Mouse (Mus musculus) MEL (cell line): ENCODE results near the gene Ywhag. TPM values are rescaled to one million over a fixed set of nuclear protein-coding genes. Genes with fewer than 3 reads are reported as not detected.

Experiments used
- DNase-seq: peaks from one replicate; pipeline ENCODE4 v3.0.0; 2011; ENCODE audit warnings: low read depth, low spot score
- H3K27ac ChIP-seq: 2 replicates; pipeline ENCODE4 v1.5.1; 2012; ENCODE audit warnings: low read depth, mild to moderate bottlenecking, control low read depth, low read length, moderate library complexity; ENCODE audit not compliant: control insufficient read depth
- H3K27me3 ChIP-seq, 2 experiments: fragments of 150-350 bp in 1 of 2; sonication (generic) in 1 of 2; 2 replicates each; pipeline ENCODE4 v1.6.1; 2012; ENCODE audit warnings: low read length in 2 of 2, mild to moderate bottlenecking in 2 of 2, improper control_type of control experiment in 1 of 2, moderate library complexity in 1 of 2; ENCODE audit not compliant: insufficient read depth in 2 of 2, control insufficient read depth in 1 of 2
- H3K36me3 ChIP-seq, 2 experiments: 2 replicates each; pipeline ENCODE4 v1.6.1; 2012 to 2014; ENCODE audit warnings: low read length in 2 of 2, improper control_type of control experiment in 1 of 2, inconsistent platforms in 1 of 2, mild to moderate bottlenecking in 1 of 2; ENCODE audit not compliant: insufficient read depth in 2 of 2, control insufficient read depth in 1 of 2
- H3K4me1 ChIP-seq, 2 experiments: fragments of 150-350 bp in 1 of 2; sonication (generic) in 1 of 2; 2 replicates each; pipeline ENCODE4 v1.6.1; 2012; ENCODE audit warnings: low read length in 2 of 2, improper control_type of control experiment in 1 of 2, mild to moderate bottlenecking in 1 of 2; ENCODE audit not compliant: insufficient read depth in 2 of 2, control insufficient read depth in 1 of 2
- H3K4me3 ChIP-seq, 2 experiments: fragments of 150-350 bp in 1 of 2; sonication (generic) in 1 of 2; 2 replicates each; pipeline ENCODE4 v1.5.1; 2012; ENCODE audit warnings: low read depth in 2 of 2, low read length in 2 of 2, mild to moderate bottlenecking in 2 of 2, moderate library complexity in 2 of 2, control low read depth in 1 of 2, improper control_type of control experiment in 1 of 2; ENCODE audit not compliant: control insufficient read depth in 1 of 2, insufficient read depth in 1 of 2
- H3K79me2 ChIP-seq: 2 replicates; pipeline ENCODE4 v1.6.1; 2012; ENCODE audit warnings: mild to moderate bottlenecking, low read length, moderate library complexity; ENCODE audit not compliant: control insufficient read depth, poor library complexity, insufficient read depth
- H3K9ac ChIP-seq: 2 replicates; pipeline ENCODE4 v1.6.1; 2012; ENCODE audit warnings: low read depth, mild to moderate bottlenecking, control low read depth, low read length, moderate library complexity; ENCODE audit not compliant: control insufficient read depth, poor library complexity, severe bottlenecking
- H3K9me3 ChIP-seq: fragments of 150-350 bp; sonication (generic); replicated peaks from 2 replicates; pipeline ENCODE4 v1.6.1; 2012; ENCODE audit warnings: mild to moderate bottlenecking, low read length, improper control_type of control experiment, moderate library complexity; ENCODE audit not compliant: insufficient read depth
- BHLHE40 ChIP-seq: IDR thresholded peaks from 2 replicates; pipeline ENCODE4 v1.6.1; 2012; ENCODE audit warnings: low read depth, mild to moderate bottlenecking, inconsistent platforms, low read length, improper control_type of control experiment, borderline replicate concordance
- CHD1 ChIP-seq: IDR thresholded peaks from 2 replicates; pipeline ENCODE4 v1.6.1; 2012; ENCODE audit warnings: low read depth, mild to moderate bottlenecking, inconsistent platforms, low read length, improper control_type of control experiment
- E2F4 ChIP-seq: IDR thresholded peaks from 2 replicates; pipeline ENCODE4 v1.6.1; 2011; ENCODE audit warnings: low read depth, low read length, improper control_type of control experiment, borderline replicate concordance
- EP300 ChIP-seq, 2 experiments: IDR thresholded peaks; 2 replicates each; pipeline ENCODE4 v1.6.1; 2011; ENCODE audit warnings: improper control_type of control experiment in 2 of 2, low read length in 2 of 2, low read depth in 1 of 2, mild to moderate bottlenecking in 1 of 2
- ETS1 ChIP-seq: IDR thresholded peaks from 2 replicates; pipeline ENCODE4 v1.6.1; 2012; ENCODE audit warnings: low read depth, mild to moderate bottlenecking, inconsistent platforms, low read length, improper control_type of control experiment, moderate library complexity
- HCFC1 ChIP-seq: IDR thresholded peaks from 2 replicates; pipeline ENCODE4 v1.6.1; 2012; ENCODE audit warnings: low read depth, mild to moderate bottlenecking, inconsistent platforms, low read length, improper control_type of control experiment, moderate library complexity
- JUND ChIP-seq: IDR thresholded peaks from 2 replicates; pipeline ENCODE4 v1.6.1; 2011; ENCODE audit warnings: low read depth, mild to moderate bottlenecking, improper control_type of control experiment, low read length
- MAX ChIP-seq: IDR thresholded peaks from 2 replicates; pipeline ENCODE4 v1.6.1; 2011; ENCODE audit warnings: low read length, improper control_type of control experiment
- MAZ ChIP-seq: IDR thresholded peaks from 2 replicates; pipeline ENCODE4 v1.6.1; 2012; ENCODE audit warnings: low read depth, mild to moderate bottlenecking, inconsistent platforms, low read length, improper control_type of control experiment
- MXI1 ChIP-seq: IDR thresholded peaks from 2 replicates; pipeline ENCODE4 v1.6.1; 2011; ENCODE audit warnings: mild to moderate bottlenecking, low read depth, low read length, improper control_type of control experiment
- MYC ChIP-seq: IDR thresholded peaks from 2 replicates; pipeline ENCODE4 v1.6.1; 2011; ENCODE audit warnings: low read depth, mild to moderate bottlenecking, low read length, improper control_type of control experiment, moderate library complexity
- POLR2AphosphoS5 ChIP-seq: IDR thresholded peaks from 2 replicates; pipeline ENCODE4 v1.6.1; 2012; ENCODE audit warnings: low read depth, borderline replicate concordance, mild to moderate bottlenecking, inconsistent platforms, low read length, moderate library complexity, mixed read lengths
- RCOR1 ChIP-seq: IDR thresholded peaks from 2 replicates; pipeline ENCODE4 v1.6.1; 2012; ENCODE audit warnings: low read depth, mild to moderate bottlenecking, inconsistent platforms, low read length, improper control_type of control experiment
- TCF12 ChIP-seq: IDR thresholded peaks from 2 replicates; pipeline ENCODE4 v1.6.1; 2014; ENCODE audit warnings: low read depth, mild to moderate bottlenecking, inconsistent platforms, low read length, improper control_type of control experiment, moderate library complexity
- UBTF ChIP-seq: IDR thresholded peaks from 2 replicates; pipeline ENCODE4 v1.6.1; 2012; ENCODE audit warnings: low read depth, mild to moderate bottlenecking, inconsistent platforms, low read length, improper control_type of control experiment, moderate library complexity, borderline replicate concordance; ENCODE audit not compliant: insufficient read depth
- USF1 ChIP-seq: IDR thresholded peaks from 2 replicates; pipeline ENCODE4 v1.6.1; 2014; ENCODE audit warnings: low read depth, mild to moderate bottlenecking, inconsistent platforms, low read length, improper control_type of control experiment, moderate library complexity
- USF2 ChIP-seq, 2 experiments: IDR thresholded peaks; 2 replicates each; pipeline ENCODE4 v1.6.1; 2011 to 2012; ENCODE audit warnings: improper control_type of control experiment in 2 of 2, low read length in 2 of 2, borderline replicate concordance in 1 of 2, inconsistent platforms in 1 of 2, low read depth in 1 of 2, mild to moderate bottlenecking in 1 of 2; ENCODE audit not compliant: insufficient read depth in 1 of 2
- ZKSCAN1 ChIP-seq: IDR thresholded peaks from 2 replicates; pipeline ENCODE4 v1.6.1; 2012; ENCODE audit warnings: low read depth, mild to moderate bottlenecking, inconsistent platforms, low read length, improper control_type of control experiment, moderate library complexity
- ZNF384 ChIP-seq: IDR thresholded peaks from 2 replicates; pipeline ENCODE4 v1.6.1; 2012; ENCODE audit warnings: low read depth, mild to moderate bottlenecking, inconsistent platforms, low read length, improper control_type of control experiment
- polyA plus RNA-seq, 2 experiments: library from polyadenylated mRNA; stranded (reverse) in 1 of 2; unstranded in 1 of 2; fragments of >175 nt in 1 of 2; fragments of >200 nt in 1 of 2; gene quantifications; 2 replicates each; pipeline versions ENCODE4 v1.2.1 to v1.2.4; 2012; ENCODE audit warnings: low replicate concordance in 2 of 2, low read depth in 1 of 2; ENCODE audit not compliant: insufficient read length in 2 of 2, insufficient read depth in 1 of 2, missing spikeins in 1 of 2
- total RNA-seq: library from RNA; depleted of rRNA; stranded (reverse); fragments of 300-350 nt; gene quantifications from 2 replicates; pipeline ENCODE4 v1.2.3, GENCODE M21; 2012

The Ywhag gene
- total and polyA plus RNA-seq, 3 experiments, result 109 to 295 (median 268) TPM

DNA sequence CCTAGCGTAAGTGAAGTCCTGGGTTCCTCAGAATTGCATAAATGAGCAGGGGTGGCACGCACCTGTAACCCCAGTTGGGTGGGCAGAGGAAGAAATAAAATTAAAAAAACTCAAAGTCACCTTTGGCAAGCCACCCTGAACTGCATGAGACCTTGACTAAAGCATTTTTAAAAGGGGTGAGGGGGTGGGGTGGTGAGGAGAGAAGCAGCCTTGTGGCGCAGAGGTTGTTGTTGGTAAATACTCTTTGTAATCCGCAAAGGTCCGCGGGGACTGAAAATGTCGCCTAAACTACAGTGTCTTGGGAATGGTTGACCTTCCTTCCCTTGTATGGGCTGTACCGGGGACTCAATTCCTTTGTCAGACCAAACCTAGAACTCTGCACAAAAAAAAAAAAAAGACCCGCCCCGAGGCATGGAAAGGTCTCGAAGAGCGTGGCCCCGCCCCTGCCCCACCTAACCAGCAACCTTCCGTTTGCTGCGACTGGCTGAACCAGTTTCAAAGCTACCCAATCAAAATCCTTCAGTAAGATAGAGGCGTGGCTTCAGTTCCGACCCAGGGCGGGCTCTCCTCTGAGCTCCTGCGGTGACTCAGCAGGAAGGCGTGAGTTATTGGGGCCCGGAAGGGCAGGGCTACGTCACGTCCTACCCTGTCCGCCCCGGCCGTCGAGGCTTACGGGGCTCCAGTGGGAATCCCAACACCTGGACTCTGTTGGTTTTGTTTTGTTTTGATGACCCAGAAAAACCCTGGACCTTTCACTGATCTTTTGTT, 23.0 kb upstream of the Ywhag start (continued):
- TF ChIP-seq RCOR1 (no peak), MAZ (0 out of 2 replicates have a peak, but pooled peaks have one; percentile 33), E2F4 (no peak), HCFC1 (peak; percentile 77; the same call in 1 of the 2 replicates)

DNA sequence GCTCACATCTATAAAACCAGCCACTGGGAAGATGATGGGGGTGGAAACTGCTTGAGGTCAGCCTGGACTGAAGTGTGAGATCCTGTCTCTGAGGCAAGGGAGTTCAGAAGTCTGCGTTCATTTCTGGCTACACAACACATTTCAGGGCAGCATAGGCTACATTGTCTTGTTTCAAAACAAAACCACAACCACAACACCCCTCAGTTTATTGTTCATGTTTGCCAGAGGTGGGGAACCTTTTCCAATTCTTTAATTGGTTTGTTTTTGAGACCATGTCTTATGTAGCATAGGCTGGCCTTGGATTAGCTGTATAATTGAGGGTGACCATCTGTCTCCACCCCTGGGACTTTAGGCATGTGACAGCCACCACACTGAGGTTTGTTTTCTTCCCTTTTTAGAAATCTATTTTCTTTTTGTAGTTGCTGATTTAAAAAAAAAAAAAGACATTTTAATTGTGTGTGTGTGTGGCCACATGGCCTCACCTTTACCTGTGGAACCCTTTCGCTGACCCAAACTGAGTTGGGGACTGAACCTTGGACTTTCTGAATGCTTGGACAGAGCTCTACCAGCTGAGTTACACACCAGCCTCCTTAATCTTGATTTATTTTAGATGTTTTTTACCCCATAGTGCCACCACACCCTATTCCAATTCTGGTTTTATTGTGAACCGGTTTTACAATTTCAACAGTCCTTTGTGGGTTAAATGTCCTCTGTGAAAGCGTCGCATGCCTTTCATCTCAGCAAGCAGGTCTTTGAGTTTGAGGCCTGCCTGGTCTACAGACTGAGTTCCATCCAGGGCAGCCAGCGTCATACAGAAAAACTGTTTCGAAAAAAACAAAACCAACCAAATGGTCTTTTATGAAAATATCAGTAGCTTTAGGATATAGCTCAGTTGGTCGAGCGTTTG, 22.1 kb upstream of the Ywhag start:
- H3K4me3 ChIP-seq, result peak overlapping the region; percentile 34 to 55
- DNase-seq, result no peak
- H3K9me3 ChIP-seq, result no peaks in the 10 kb centered on the region
- no peaks in the 10 kb centered on the region; the same call in 1 of the 2 replicates for H3K79me2 ChIP-seq
- peak overlapping the region; percentile 83 for H3K9ac ChIP-seq
- no peaks in the 10 kb centered on the region for H3K27me3 ChIP-seq
- TF ChIP-seq UBTF (no peak), ZNF384 (peak; percentile 13; the same call in 1 of the 2 replicates), ZKSCAN1 (no peak), JUND (no peak), HCFC1 (no peak), TCF12 (no peak), MAX (no peak), EP300 (IDR thresholded peaks at IDR 0.05; ENCODE audit: low read depth in 1 of 2, low read length in 2 of 2) (no peak), POLR2AphosphoS5 (no peak), USF1 (peak; percentile 57; the same call in 1 of the 2 replicates), USF2 (IDR thresholded peaks at IDR 0.05; ENCODE audit: borderline replicate concordance in 1 of 2, insufficient read depth in 1 of 2, low read depth in 1 of 2, low read length in 2 of 2) (no peak), MYC (0 out of 2 replicates have a peak, but pooled peaks have one; percentile 16), BHLHE40 (peak; percentile 51; the same call in 1 of the 2 replicates), CHD1 (peak; percentile 60; the same call in 1 of the 2 replicates), MXI1 (peak; percentile 49; the same call in 1 of the 2 replicates), ETS1 (no peak)
- peak overlapping the region; percentile 90 for H3K27ac ChIP-seq
- H3K36me3 ChIP-seq, result peaks cover 0 to 22% of the 10 kb centered on the region in 2 experiments; a peak in 2 of 4 replicates
- H3K4me1 ChIP-seq, result peaks cover 9 to 25% of the 10 kb centered on the region in 2 experiments
